Comparison of ENCODE assay signal across 8 mouse cellular contexts in the genomic region with DNA sequence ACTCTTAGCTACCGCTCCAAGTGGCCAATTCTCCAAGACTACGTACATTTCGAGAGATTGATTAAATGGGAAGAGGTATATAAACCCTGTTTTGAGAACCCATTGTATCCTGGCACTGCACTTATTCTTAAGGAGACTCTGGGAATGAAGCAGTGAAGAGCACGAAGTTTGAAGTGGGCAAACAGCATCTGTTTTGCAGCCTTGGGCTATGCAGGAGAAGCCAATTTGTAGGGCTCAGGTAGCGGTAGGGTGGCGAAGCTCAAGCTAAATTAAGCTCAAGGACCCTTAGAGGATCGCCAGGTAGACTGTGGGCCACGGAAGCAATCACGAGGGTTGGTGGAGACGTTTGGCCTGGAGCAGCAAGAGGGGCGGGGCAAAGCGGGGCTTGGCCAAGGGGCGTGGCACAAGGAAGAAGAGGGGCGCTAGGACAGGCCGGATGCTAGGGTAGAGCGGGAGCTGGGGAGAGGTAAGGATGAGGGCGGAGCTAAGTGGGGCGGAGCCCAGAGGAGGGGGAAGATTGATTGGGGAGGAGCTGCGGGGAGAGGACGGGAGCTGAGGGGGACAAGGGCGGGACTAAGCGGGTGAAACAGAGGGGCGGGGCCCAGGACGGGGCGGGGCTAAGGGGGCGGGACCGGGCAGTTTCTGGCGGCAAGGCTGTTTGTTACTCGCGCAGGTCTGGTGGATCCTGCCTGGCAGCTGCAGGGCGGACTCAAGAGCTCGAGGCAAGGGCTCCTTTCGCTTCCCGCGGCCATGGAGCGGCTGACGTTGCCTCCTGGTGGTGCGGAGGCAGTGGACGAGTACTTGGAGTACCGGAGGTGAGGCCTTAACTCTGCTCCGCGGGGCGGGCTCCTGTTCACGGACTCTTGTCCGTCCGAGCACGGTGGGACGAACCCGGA. TPM values are rescaled to one million over a fixed set of nuclear protein-coding genes. Genes with fewer than 3 reads are reported as not detected.
A peak's percentile ranks its signal among the peaks of the same experiment; 100 is the strongest.
DNase-seq lines count a peak whose midpoint lies in the region; ATAC-seq and TF ChIP-seq lines count a peak whose summit lies in the region.

Gene Fam221a, plus strand, starts transcription at position 581 of the 896 bp plus-strand sequence.

- no peaks in the 10 kb centered on the region for H3K36me3 ChIP-seq in embryonic facial prominence, embryonic 13.5 days
- no peaks in the 10 kb centered on the region for H3K36me3 ChIP-seq in limb, embryonic 14.5 days (ENCODE audit: control insufficient read depth, insufficient read depth, low read length)
- no peaks in the 10 kb centered on the region for H3K36me3 ChIP-seq in midbrain, postnatal 0 days (ENCODE audit: insufficient read depth, low read length)

- TF ChIP-seq POLR2A in limb, embryonic 14.5 days (IDR thresholded peaks at IDR 0.05; ENCODE audit: borderline replicate concordance, extremely low read depth, insufficient read depth, insufficient read length) = peak; percentile 66; the same call in 1 of the 2 replicates

- peaks cover 8% of the 10 kb centered on the region for H3K4me1 ChIP-seq in embryonic facial prominence, embryonic 13.5 days
- H3K4me1 ChIP-seq in limb, embryonic 14.5 days (ENCODE audit: control insufficient read depth, insufficient read depth, low read length) = peaks cover 10% of the 10 kb centered on the region
- peaks cover 3% of the 10 kb centered on the region; the same call in 1 of the 2 replicates for H3K4me1 ChIP-seq in midbrain, postnatal 0 days (ENCODE audit: insufficient read depth, low read length)

- WGBS in embryonic facial prominence, embryonic 13.5 days = 3% methylated on average over 49 of the region's 49 CpGs
- WGBS in limb, embryonic 14.5 days = 5% methylated on average over 40 of the region's 49 CpGs
- WGBS in midbrain, postnatal 0 days = 4% methylated on average over 46 of the region's 49 CpGs

- peak within 1 kb of the TSS; percentile 86 for H3K27ac ChIP-seq in embryonic facial prominence, embryonic 13.5 days
- H3K27ac ChIP-seq in limb, embryonic 14.5 days (replicated peaks; ENCODE audit: low read depth, low read length) = peak within 1 kb of the TSS; percentile 69; the same call in 1 of the 2 replicates
- peak within 1 kb of the TSS; percentile 7; the same call in 1 of the 2 replicates for H3K27ac ChIP-seq in midbrain, postnatal 0 days (ENCODE audit: low read depth, low read length)

- no peaks in the 10 kb centered on the region for H3K9me3 ChIP-seq in embryonic facial prominence, embryonic 13.5 days
- H3K9me3 ChIP-seq in limb, embryonic 14.5 days (ENCODE audit: control insufficient read depth, low read length) = no peaks in the 10 kb centered on the region
- H3K9me3 ChIP-seq in midbrain, postnatal 0 days (ENCODE audit: low read length) = no peaks in the 10 kb centered on the region

- H3K4me2 ChIP-seq in embryonic facial prominence, embryonic 13.5 days = peak within 1 kb of the TSS; percentile 83
- H3K4me2 ChIP-seq in limb, embryonic 14.5 days (replicated peaks; ENCODE audit: low read depth, low read length, severe bottlenecking) = peak within 1 kb of the TSS; percentile 90
- peak within 1 kb of the TSS; percentile 86 for H3K4me2 ChIP-seq in midbrain, postnatal 0 days (ENCODE audit: low read depth, low read length, poor library complexity, severe bottlenecking)

- ATAC-seq in embryonic facial prominence, embryonic 13.5 days (ENCODE audit: insufficient number of reproducible peaks, insufficient read depth, low FRiP score, low TSS enrichment, low read depth) = peak; percentile 95
- ATAC-seq in limb, embryonic 14.5 days (ENCODE audit: low FRiP score, low read depth) = peak; percentile 97
- ATAC-seq in midbrain, postnatal 0 days (ENCODE audit: low FRiP score) = peak; percentile 95

- DNase-seq in 3134 (ENCODE audit: extremely low read depth, insufficient read length, low spot score) = peak; percentile 90
- DNase-seq in adrenal gland, postnatal 36 days = peak; percentile 89 to 92
- peak; percentile 82 for DNase-seq in heart, adult 8-10 months (ENCODE audit: low spot score)
- peak; percentile 91 for DNase-seq in kidney, adult 9 months
- peak; percentile 93 for DNase-seq in limb, embryonic 14.5 days (ENCODE audit: low spot score)
- peak; percentile 92 for DNase-seq in midbrain, postnatal 0 days (ENCODE audit: low spot score)
- DNase-seq in spleen, postnatal 14 days (ENCODE audit: low spot score in 2 of 2) = peak; percentile 75

- peak within 1 kb of the TSS; percentile 78 for H3K9ac ChIP-seq in embryonic facial prominence, embryonic 13.5 days
- H3K9ac ChIP-seq in limb, embryonic 14.5 days (ENCODE audit: low read depth, low read length, severe bottlenecking) = peak within 1 kb of the TSS; percentile 63
- peak within 1 kb of the TSS; percentile 56 for H3K9ac ChIP-seq in midbrain, postnatal 0 days (replicated peaks; ENCODE audit: low read length, poor library complexity, severe bottlenecking)

- H3K27me3 ChIP-seq in embryonic facial prominence, embryonic 13.5 days = no peaks in the 10 kb centered on the region
- H3K27me3 ChIP-seq in limb, embryonic 14.5 days (ENCODE audit: control insufficient read depth, insufficient read depth, low read length) = no peaks in the 10 kb centered on the region
- H3K27me3 ChIP-seq in midbrain, postnatal 0 days (ENCODE audit: insufficient read depth, low read length) = no peaks in the 10 kb centered on the region

- H3K4me3 ChIP-seq in embryonic facial prominence, embryonic 13.5 days = peak within 1 kb of the TSS; percentile 63
- H3K4me3 ChIP-seq in limb, embryonic 14.5 days (replicated peaks; ENCODE audit: low read length) = peak within 1 kb of the TSS; percentile 65
- H3K4me3 ChIP-seq in midbrain, postnatal 0 days (ENCODE audit: low read depth, low read length) = peak within 1 kb of the TSS; percentile 63

- peak; percentile 51 for TF ChIP-seq CTCF in midbrain, postnatal 0 days (IDR thresholded peaks at IDR 0.05)

RNA-seq across cellular contexts. Expression of gene Fam221a, which starts in this region (rescaled TPM):
- 1 to 10 TPM; 1.9 to 2.5 TPM for total RNA-seq in adrenal gland, postnatal 36 days (2021)
- 8.1 and 11.9 TPM in 2 replicates for polyA plus RNA-seq in embryonic facial prominence, embryonic 13.5 days (2015; fragmentation: Nextera tagmentation; extraction: Ambion mirVana)
- total RNA-seq in heart, adult 8-10 months (2022) = under 1 TPM in 3 of 4 experiments, not detected in 1; 0.37 to 0.82 (median 0.56) TPM
- polyA plus RNA-seq in limb, embryonic 14.5 days (2012; rRNA removed) = 15.2 and 15.7 TPM in 2 replicates
- polyA plus RNA-seq in limb, embryonic 14.5 days (2014; fragmentation: Nextera tagmentation; extraction: Ambion mirVana) = 6.9 and 10.2 TPM in 2 replicates
- 3.0 and 3.5 TPM in 2 replicates for total RNA-seq in midbrain, postnatal 0 days (2014; rRNA removed)
- 3.5 and 5.4 TPM in 2 replicates for polyA plus RNA-seq in midbrain, postnatal 0 days (2015; fragmentation: Nextera tagmentation; extraction: Ambion mirVana)

Comparison
In these comparisons a context has a peak if more than half of its experiments do, and no peak if none do; other contexts are left out.
1. Peak in every context shown above with its lines: DNase-seq, ATAC-seq, H3K4me3 ChIP-seq and H3K27ac ChIP-seq.
2. Peak in DNase-seq in heart, adult 8-10 months; RNA of the gene not detected or under 1 TPM.
3. H3K27ac ChIP-seq: peak in every context shown above with its lines; median percentile 86 in embryonic facial prominence, embryonic 13.5 days; 69 in limb, embryonic 14.5 days; 7 in midbrain, postnatal 0 days.